Mouse (Mus musculus) E14TG2a.4 (cell line): ENCODE data around the gene Sugct.

Experiments
- CTCF ChIP-seq: conservative IDR thresholded peaks from 2 replicates; pipeline ENCODE4 v1.5.1; 2014; ENCODE audit warnings: low read length
- NANOG ChIP-seq: IDR thresholded peaks from 2 replicates; pipeline ENCODE4 v1.6.1; 2014; ENCODE audit warnings: borderline replicate concordance, low read length, mixed read lengths
- POU5F1 ChIP-seq: IDR thresholded peaks from 2 replicates; pipeline ENCODE4 v1.6.1; 2014; ENCODE audit warnings: low read length, borderline replicate concordance

DNA sequence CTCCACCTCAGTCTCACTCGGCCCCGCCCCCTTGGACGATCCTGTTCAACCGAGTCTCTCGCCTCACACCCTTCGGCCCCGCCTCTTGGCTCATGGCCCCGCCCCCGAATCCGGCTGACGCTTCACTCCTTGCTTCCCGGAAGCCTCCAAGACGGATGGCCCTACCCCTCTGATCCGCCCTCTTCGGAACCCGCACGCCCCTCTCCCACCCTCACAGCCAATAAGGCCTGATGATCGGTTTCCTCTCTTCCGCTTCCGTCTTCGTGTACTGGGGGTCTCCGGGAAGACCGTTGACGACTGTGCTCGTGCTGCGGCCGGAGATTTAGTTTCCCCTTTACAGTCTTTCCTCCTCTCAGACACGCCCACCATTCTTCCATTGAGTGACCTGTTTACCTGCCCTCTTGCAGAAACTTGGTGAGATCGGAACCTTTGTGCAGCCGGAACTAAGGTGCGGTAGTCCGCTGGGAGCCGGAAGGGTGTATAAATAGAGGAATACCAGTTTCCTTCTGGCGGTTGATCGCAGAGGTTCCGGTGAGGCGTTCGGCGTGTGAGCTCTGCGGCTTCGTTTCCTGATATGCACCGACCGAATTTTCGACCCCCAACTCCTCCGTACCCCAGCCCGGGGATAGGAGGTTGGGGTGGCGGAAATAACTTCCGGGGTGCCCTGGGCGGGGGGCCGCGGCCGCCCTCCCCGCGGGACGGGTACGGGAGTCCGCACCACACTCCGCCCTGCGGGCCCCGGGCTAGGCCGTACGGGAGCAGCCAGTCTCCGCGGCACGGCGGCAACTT, at the start of gene Sugct, which contains the start of gene Mplkip:
- TF ChIP-seq CTCF (no peak), NANOG (no peak), POU5F1 (no peak)
